Mouse (Mus musculus) hindbrain, embryonic 13.5 days (tissue): ENCODE results near the gene Olfr987. TPM values are rescaled to one million over a fixed set of nuclear protein-coding genes. Genes with fewer than 3 reads are reported as not detected.
"Not testable (repeated sequence)": the region's sequence is repeated elsewhere in the genome, so short reads cannot be mapped to it uniquely, and the experiment has no call there.

Source experiments
- ATAC-seq: fragments of 200-750 bp; cut with Nextera tagmentation; 2 replicates; pipeline ENCODE4 v1.8.0; 2017; ENCODE audit warnings: moderate TSS enrichment; ENCODE audit not compliant: low FRiP score
- H3K27ac ChIP-seq: fragments of 300-500 bp; sonication (generic); 2 replicates; pipeline ENCODE4 v1.5.1; 2015; ENCODE audit warnings: inconsistent platforms, mild to moderate bottlenecking, moderate library complexity
- H3K27me3 ChIP-seq: fragments of 300-500 bp; sonication (generic); 2 replicates; pipeline ENCODE4 v1.6.1; 2015; ENCODE audit warnings: mild to moderate bottlenecking, inconsistent platforms
- H3K36me3 ChIP-seq: fragments of 300-500 bp; sonication (generic); 2 replicates; pipeline ENCODE4 v1.6.1; 2015; ENCODE audit warnings: mild to moderate bottlenecking, inconsistent platforms
- H3K4me1 ChIP-seq: fragments of 300-500 bp; sonication (generic); replicated peaks from 2 replicates; pipeline ENCODE4 v1.6.1; 2015; ENCODE audit warnings: inconsistent platforms
- H3K4me2 ChIP-seq: fragments of 300-500 bp; sonication (generic); 2 replicates; pipeline ENCODE4 v1.6.1; 2015; ENCODE audit warnings: inconsistent platforms, mild to moderate bottlenecking, moderate library complexity
- H3K4me3 ChIP-seq: fragments of 300-500 bp; sonication (generic); 2 replicates; pipeline ENCODE4 v1.5.1; 2015; ENCODE audit warnings: mild to moderate bottlenecking, inconsistent platforms
- H3K9ac ChIP-seq: fragments of 300-500 bp; sonication (generic); 2 replicates; pipeline ENCODE4 v1.6.1; 2015; ENCODE audit warnings: mild to moderate bottlenecking, inconsistent platforms
- H3K9me3 ChIP-seq: fragments of 300-500 bp; sonication (generic); 2 replicates; pipeline ENCODE4 v1.6.1; 2016; ENCODE audit warnings: inconsistent platforms
- WGBS: fragments of 180-500 bp; shearing (Covaris S2); methylation state at CpG from one replicate; pipeline ENCODE4 v1.1.7; 2015; 5-methylcytosine and 5-hydroxymethylcytosine counted together
- polyA plus RNA-seq: library from polyadenylated mRNA; unstranded; fragments of >200 nt; fragmentation: Nextera tagmentation; extraction: Ambion mirVana; gene quantifications from 2 replicates; pipeline ENCODE4 v1.2.1, GENCODE M21; 2015

Olfr987 gene
- not detected in 2 replicates for polyA plus RNA-seq

- not testable (repeated sequence) for H3K9me3 ChIP-seq, H3K4me2 ChIP-seq, H3K27me3 ChIP-seq, H3K4me1 ChIP-seq, H3K27ac ChIP-seq, H3K36me3 ChIP-seq, H3K4me3 ChIP-seq, H3K9ac ChIP-seq, ATAC-seq
Observed at GRCm38 (mm10) chr2:85339215-85339614, at the start of gene Olfr987. Gene Olfr987, minus strand, starts transcription at chr2:85339315.

GRCm38 (mm10) chr2:85363127-85363526 lies 24.0 kb upstream of the Olfr987 start, which contains the start of gene Olfr988:
Gene Olfr988, minus strand, starts transcription at chr2:85363227.
- H3K36me3 ChIP-seq, H3K9ac ChIP-seq, H3K9me3 ChIP-seq, ATAC-seq, H3K4me1 ChIP-seq, H3K27me3 ChIP-seq, H3K4me2 ChIP-seq, H3K27ac ChIP-seq, H3K4me3 ChIP-seq: not testable (repeated sequence)

- no peaks in the 10 kb centered on the region for H3K9me3 ChIP-seq
- WGBS = 80% methylated on average over 7 of the region's 7 CpGs
- ATAC-seq = no peak
- no peak overlapping the region for H3K4me2 ChIP-seq
- no peak overlapping the region for H3K9ac ChIP-seq
- H3K4me1 ChIP-seq = no peaks in the 10 kb centered on the region
- no peak overlapping the region for H3K4me3 ChIP-seq
- H3K27ac ChIP-seq = no peak overlapping the region
- H3K36me3 ChIP-seq = no peaks in the 10 kb centered on the region
- H3K27me3 ChIP-seq = no peaks in the 10 kb centered on the region
Observed at GRCm38 (mm10) chr2:85339972-85340371, 857 bp upstream of the Olfr987 start.

GRCm38 (mm10) chr2:85319106-85319505 lies 20.0 kb downstream of the Olfr987 start:
- Histone ChIP-seq H3K4me1 (no peaks in the 10 kb centered on the region), H3K9me3 (no peaks in the 10 kb centered on the region), H3K27ac (no peak overlapping the region), H3K9ac (no peak overlapping the region), H3K36me3 (no peaks in the 10 kb centered on the region), H3K27me3 (no peaks in the 10 kb centered on the region), H3K4me3 (no peak overlapping the region), H3K4me2 (no peak overlapping the region)
- no peak for ATAC-seq
- WGBS = 81% methylated on average over 1 of the region's 1 CpGs

- WGBS = 48% methylated on average over 1 of the region's 1 CpGs
- no peak for ATAC-seq
- no peaks in the 10 kb centered on the region for H3K36me3 ChIP-seq
Observed at GRCm38 (mm10) chr2:85285406-85285805, 53.7 kb downstream of the Olfr987 start.

GRCm38 (mm10) chr2:85284626-85285025 lies 54.5 kb downstream of the Olfr987 start:
- ATAC-seq = peak; percentile 69; the same call in 1 of the 2 replicates

More at GRCm38 (mm10) chr2:85285406-85285805, 53.7 kb downstream of the Olfr987 start:
- H3K9ac ChIP-seq = no peak overlapping the region
- no peaks in the 10 kb centered on the region for H3K27me3 ChIP-seq
- no peaks in the 10 kb centered on the region for H3K9me3 ChIP-seq
- no peak overlapping the region for H3K4me2 ChIP-seq
- no peaks in the 10 kb centered on the region; the same call in 1 of the 2 replicates for H3K4me1 ChIP-seq
- H3K4me3 ChIP-seq = no peak overlapping the region
- no peak overlapping the region for H3K27ac ChIP-seq

GRCm38 (mm10) chr2:85283631-85284466 lies 55.3 kb downstream of the Olfr987 start:
- Histone ChIP-seq H3K4me2 (no peak overlapping the region), H3K36me3 (no peaks in the 10 kb centered on the region), H3K4me3 (no peak overlapping the region), H3K9me3 (no peaks in the 10 kb centered on the region), H3K4me1 (no peaks in the 10 kb centered on the region; the same call in 1 of the 2 replicates), H3K9ac (no peak overlapping the region), H3K27me3 (no peaks in the 10 kb centered on the region), H3K27ac (no peak overlapping the region)
- ATAC-seq = no peak
- 90% methylated on average over 8 of the region's 8 CpGs for WGBS

More at GRCm38 (mm10) chr2:85284626-85285025, 54.5 kb downstream of the Olfr987 start:
- H3K4me3 ChIP-seq = no peak overlapping the region
- no peaks in the 10 kb centered on the region; the same call in 1 of the 2 replicates for H3K4me1 ChIP-seq
- no peak overlapping the region for H3K9ac ChIP-seq
- no peak overlapping the region for H3K27ac ChIP-seq
- no peak overlapping the region for H3K4me2 ChIP-seq
- no peaks in the 10 kb centered on the region for H3K36me3 ChIP-seq
- no peaks in the 10 kb centered on the region for H3K9me3 ChIP-seq
- no peaks in the 10 kb centered on the region for H3K27me3 ChIP-seq
- WGBS = 29% methylated on average over 6 of the region's 6 CpGs

GRCm38 (mm10) chr2:85281023-85281422 lies 58.1 kb downstream of the Olfr987 start:
- Histone ChIP-seq H3K27ac (no peak overlapping the region), H3K27me3 (no peaks in the 10 kb centered on the region), H3K4me2 (no peak overlapping the region), H3K9me3 (no peaks in the 10 kb centered on the region), H3K4me1 (no peaks in the 10 kb centered on the region; the same call in 1 of the 2 replicates), H3K4me3 (no peak overlapping the region), H3K36me3 (no peaks in the 10 kb centered on the region), H3K9ac (no peak overlapping the region)
- WGBS = 74% methylated on average over 4 of the region's 4 CpGs
- no peak for ATAC-seq

Other genes starting within 250 kb of the Olfr987 start
- gene Aplnr, start 203.1 kb downstream of the Olfr987 start, polyA plus RNA-seq = 31.7 and 39.0 TPM in 2 replicates
- gene Lrrc55, start 142.1 kb downstream of the Olfr987 start, polyA plus RNA-seq = 6.9 and 7.7 TPM in 2 replicates
- gene Olfr988, start 23.9 kb upstream of the Olfr987 start, polyA plus RNA-seq = not detected in 2 replicates
- not detected in 2 replicates for gene Olfr992, start 70.2 kb upstream of the Olfr987 start, polyA plus RNA-seq
- not detected in 2 replicates for gene Olfr993, start 75.6 kb upstream of the Olfr987 start, polyA plus RNA-seq
- not detected in 2 replicates for gene Olfr994, start 97.1 kb upstream of the Olfr987 start, polyA plus RNA-seq
- not detected in 2 replicates for gene Olfr995, start 104.3 kb upstream of the Olfr987 start, polyA plus RNA-seq
- not detected in 2 replicates for gene 4833423E24Rik, start 179.7 kb upstream of the Olfr987 start, polyA plus RNA-seq
- not detected in 2 replicates for gene Olfr996, start 239.9 kb upstream of the Olfr987 start, polyA plus RNA-seq
- not detected in 2 replicates for gene Olfr998, start 249.6 kb upstream of the Olfr987 start, polyA plus RNA-seq